Mouse (Mus musculus) heart, embryonic 13.5 days (tissue): ENCODE measurements around the gene Tcta. TPM values are rescaled to one million over a fixed set of nuclear protein-coding genes. Genes with fewer than 3 reads are reported as not detected.
"Not testable (repeated sequence)": the region's sequence is repeated elsewhere in the genome, so short reads cannot be mapped to it uniquely, and the experiment has no call there.

ENCODE experiments used
- ATAC-seq: fragments of 200-750 bp; cut with Nextera tagmentation; 2 replicates; pipeline ENCODE4 v1.8.0; 2017; ENCODE audit warnings: moderate TSS enrichment; ENCODE audit not compliant: insufficient number of reproducible peaks, low FRiP score, low TSS enrichment; ENCODE audit errors: extremely low read depth
- H3K27ac ChIP-seq: fragments of 300-500 bp; sonication (generic); replicated peaks from 2 replicates; pipeline ENCODE4 v1.5.1; 2015; ENCODE audit warnings: moderate library complexity, mild to moderate bottlenecking, inconsistent platforms
- H3K27me3 ChIP-seq: fragments of 300-500 bp; sonication (generic); replicated peaks from 2 replicates; pipeline ENCODE4 v1.6.1; 2015; ENCODE audit warnings: mild to moderate bottlenecking, inconsistent platforms
- H3K36me3 ChIP-seq: fragments of 300-500 bp; sonication (generic); 2 replicates; pipeline ENCODE4 v1.6.1; 2015; ENCODE audit warnings: mild to moderate bottlenecking, inconsistent platforms
- H3K4me1 ChIP-seq: fragments of 300-500 bp; sonication (generic); 2 replicates; pipeline ENCODE4 v1.6.1; 2015; ENCODE audit warnings: inconsistent platforms
- H3K4me2 ChIP-seq: fragments of 300-500 bp; sonication (generic); 2 replicates; pipeline ENCODE4 v1.6.1; 2015; ENCODE audit warnings: inconsistent platforms, mild to moderate bottlenecking, moderate library complexity
- H3K4me3 ChIP-seq: fragments of 300-500 bp; sonication (generic); 2 replicates; pipeline ENCODE4 v1.5.1; 2015; ENCODE audit warnings: moderate library complexity, mild to moderate bottlenecking, inconsistent platforms
- H3K9ac ChIP-seq: fragments of 300-500 bp; sonication (generic); 2 replicates; pipeline ENCODE4 v1.6.1; 2015; ENCODE audit warnings: inconsistent platforms, mild to moderate bottlenecking, moderate library complexity
- H3K9me3 ChIP-seq: fragments of 300-500 bp; sonication (generic); 2 replicates; pipeline ENCODE4 v1.6.1; 2016; ENCODE audit warnings: inconsistent platforms
- WGBS: fragments of 180-500 bp; shearing (Covaris S2); methylation state at CpG from one replicate; pipeline ENCODE4 v1.1.7; 2015; ENCODE audit warnings: mixed read lengths; 5-methylcytosine and 5-hydroxymethylcytosine counted together
- polyA plus RNA-seq: library from polyadenylated mRNA; unstranded; fragments of >200 nt; fragmentation: Nextera tagmentation; extraction: Ambion mirVana; gene quantifications from 2 replicates; pipeline ENCODE4 v1.2.1, GENCODE M21; 2015

Gene Tcta
- polyA plus RNA-seq, 1 experiment from 2014 or later, result 31.2 TPM

- ATAC-seq, result peak; percentile 4; the same call in 1 of the 2 replicates
- Histone ChIP-seq H3K9ac (peak overlapping the region; percentile 97), H3K4me2 (peak overlapping the region; percentile 87), H3K9me3 (no peaks in the 10 kb centered on the region), H3K4me3 (peak overlapping the region; percentile 87), H3K27me3 (no peaks in the 10 kb centered on the region), H3K4me1 (peaks cover 37% of the 10 kb centered on the region), H3K27ac (peak overlapping the region; percentile 97), H3K36me3 (peaks cover 21% of the 10 kb centered on the region)
- WGBS, result 45% methylated on average over 10 of the region's 10 CpGs
Observed at GRCm38 (mm10) chr9:108340258-108341138, 34.5 kb upstream of the Tcta start.

GRCm38 (mm10) chr9:108339886-108340257, 33.9 kb upstream of the Tcta start:
- peak overlapping the region; percentile 87 for H3K4me3 ChIP-seq
- peak overlapping the region; percentile 97 for H3K27ac ChIP-seq
- peaks cover 37% of the 10 kb centered on the region for H3K4me1 ChIP-seq
- no peaks in the 10 kb centered on the region for H3K27me3 ChIP-seq
- peaks cover 28% of the 10 kb centered on the region for H3K36me3 ChIP-seq
- H3K4me2 ChIP-seq, result peak overlapping the region; percentile 87
- no peak for ATAC-seq
- peak overlapping the region; percentile 97 for H3K9ac ChIP-seq
- 7% methylated on average over 20 of the region's 20 CpGs for WGBS
- no peaks in the 10 kb centered on the region for H3K9me3 ChIP-seq

GRCm38 (mm10) chr9:108338886-108339781, 33.2 kb upstream of the Tcta start, which contains the start of gene Gpx1:
Gene Gpx1, plus strand, starts transcription at chr9:108338903.
- WGBS, result under 1% methylated on average over 49 of the region's 49 CpGs

GRCm38 (mm10) chr9:108338551-108338885, 32.6 kb upstream of the Tcta start:
- H3K9ac ChIP-seq, result peak overlapping the region; percentile 97
- H3K4me2 ChIP-seq, result peak overlapping the region; percentile 87
- H3K36me3 ChIP-seq, result peaks cover 41% of the 10 kb centered on the region
- H3K4me1 ChIP-seq, result peaks cover 37% of the 10 kb centered on the region
- H3K27ac ChIP-seq, result peak overlapping the region; percentile 97
- no peaks in the 10 kb centered on the region for H3K27me3 ChIP-seq
- no peak for ATAC-seq
- H3K9me3 ChIP-seq, result no peaks in the 10 kb centered on the region
- WGBS, result 27% methylated on average over 6 of the region's 6 CpGs
- H3K4me3 ChIP-seq, result peak overlapping the region; percentile 87

More at GRCm38 (mm10) chr9:108338886-108339781, 33.2 kb upstream of the Tcta start, which contains the start of gene Gpx1:
- peaks cover 37% of the 10 kb centered on the region for H3K4me1 ChIP-seq
- H3K27me3 ChIP-seq, result no peaks in the 10 kb centered on the region
- peak; percentile 89 for ATAC-seq
- H3K27ac ChIP-seq, result peak within 1 kb of the TSS; percentile 97
- peaks cover 35% of the 10 kb centered on the region for H3K36me3 ChIP-seq
- peak within 1 kb of the TSS; percentile 97 for H3K9ac ChIP-seq
- peak within 1 kb of the TSS; percentile 87 for H3K4me3 ChIP-seq
- H3K9me3 ChIP-seq, result no peaks in the 10 kb centered on the region
- H3K4me2 ChIP-seq, result peak within 1 kb of the TSS; percentile 87

- WGBS, result 62% methylated on average over 10 of the region's 10 CpGs
- peaks cover 37% of the 10 kb centered on the region for H3K4me1 ChIP-seq
- peak overlapping the region; percentile 97 for H3K9ac ChIP-seq
- H3K4me3 ChIP-seq, result peak overlapping the region; percentile 87; the same call in 1 of the 2 replicates
- H3K4me2 ChIP-seq, result peak overlapping the region; percentile 87
- no peaks in the 10 kb centered on the region for H3K9me3 ChIP-seq
- H3K27ac ChIP-seq, result peak overlapping the region; percentile 97
- peaks cover 46% of the 10 kb centered on the region for H3K36me3 ChIP-seq
- H3K27me3 ChIP-seq, result no peaks in the 10 kb centered on the region
- no peak for ATAC-seq
Observed at GRCm38 (mm10) chr9:108337848-108338550, 32.0 kb upstream of the Tcta start.

- Histone ChIP-seq H3K4me3 (no peak overlapping the region), H3K4me1 (0 out of 2 replicates have a peak, but pooled peaks cover 11% of the 10 kb centered on the region), H3K4me2 (no peak overlapping the region), H3K36me3 (peaks cover 71% of the 10 kb centered on the region), H3K9ac (no peak overlapping the region), H3K9me3 (no peaks in the 10 kb centered on the region), H3K27me3 (no peaks in the 10 kb centered on the region), H3K27ac (no peak overlapping the region)
- WGBS, result 100% methylated on average over 2 of the region's 2 CpGs
- ATAC-seq, result no peak
Observed at GRCm38 (mm10) chr9:108325811-108326210, 19.9 kb upstream of the Tcta start.

GRCm38 (mm10) chr9:108324784-108325183, 18.8 kb upstream of the Tcta start:
- 93% methylated on average over 1 of the region's 1 CpGs for WGBS
- H3K9ac ChIP-seq, result no peak overlapping the region
- no peaks in the 10 kb centered on the region for H3K9me3 ChIP-seq
- no peak overlapping the region for H3K4me3 ChIP-seq
- H3K4me1 ChIP-seq, result 0 out of 2 replicates have a peak, but pooled peaks cover 14% of the 10 kb centered on the region
- no peak overlapping the region for H3K4me2 ChIP-seq
- H3K27ac ChIP-seq, result no peak overlapping the region
- ATAC-seq, result no peak
- H3K27me3 ChIP-seq, result no peaks in the 10 kb centered on the region
- H3K36me3 ChIP-seq, result peaks cover 70% of the 10 kb centered on the region

GRCm38 (mm10) chr9:108322054-108322453, 16.1 kb upstream of the Tcta start:
- H3K4me2 ChIP-seq, H3K27me3 ChIP-seq, H3K9me3 ChIP-seq, H3K4me3 ChIP-seq, H3K9ac ChIP-seq, ATAC-seq, H3K27ac ChIP-seq: not testable (repeated sequence)
- Histone ChIP-seq H3K36me3 (peaks cover 60% of the 10 kb centered on the region), H3K4me1 (0 out of 2 replicates have a peak, but pooled peaks cover 14% of the 10 kb centered on the region)
- 90% methylated on average over 7 of the region's 7 CpGs for WGBS

GRCm38 (mm10) chr9:108318462-108318861, 12.5 kb upstream of the Tcta start:
- WGBS, result 82% methylated on average over 2 of the region's 2 CpGs

GRCm38 (mm10) chr9:108317572-108317971, 11.6 kb upstream of the Tcta start:
- Histone ChIP-seq H3K27ac (no peak overlapping the region), H3K9me3 (no peaks in the 10 kb centered on the region), H3K36me3 (peaks cover 76% of the 10 kb centered on the region), H3K4me1 (peaks cover 18% of the 10 kb centered on the region; the same call in 1 of the 2 replicates), H3K9ac (no peak overlapping the region), H3K4me3 (no peak overlapping the region), H3K4me2 (no peak overlapping the region), H3K27me3 (no peaks in the 10 kb centered on the region)
- WGBS, result 90% methylated on average over 3 of the region's 3 CpGs
- ATAC-seq, result no peak

More at GRCm38 (mm10) chr9:108318462-108318861, 12.5 kb upstream of the Tcta start:
- Histone ChIP-seq H3K27me3 (no peaks in the 10 kb centered on the region), H3K4me1 (peaks cover 16% of the 10 kb centered on the region; the same call in 1 of the 2 replicates), H3K4me2 (no peak overlapping the region), H3K27ac (no peak overlapping the region), H3K36me3 (peaks cover 81% of the 10 kb centered on the region), H3K9me3 (no peaks in the 10 kb centered on the region), H3K9ac (no peak overlapping the region), H3K4me3 (no peak overlapping the region)
- ATAC-seq, result no peak
